Mouse (Mus musculus) MEL (cell line): Measurements from ENCODE around the gene AI854703. TPM values are rescaled to one million over a fixed set of nuclear protein-coding genes. Genes with fewer than 3 reads are reported as not detected.

Source experiments
- DNase-seq: peaks from one replicate; pipeline ENCODE4 v3.0.0; 2011; ENCODE audit warnings: low read depth, low spot score
- H3K27ac ChIP-seq: 2 replicates; pipeline ENCODE4 v1.5.1; 2012; ENCODE audit warnings: low read depth, mild to moderate bottlenecking, control low read depth, low read length, moderate library complexity; ENCODE audit not compliant: control insufficient read depth
- H3K27me3 ChIP-seq, 2 experiments: fragments of 150-350 bp in 1 of 2; sonication (generic) in 1 of 2; 2 replicates each; pipeline ENCODE4 v1.6.1; 2012; ENCODE audit warnings: low read length in 2 of 2, mild to moderate bottlenecking in 2 of 2, improper control_type of control experiment in 1 of 2, moderate library complexity in 1 of 2; ENCODE audit not compliant: insufficient read depth in 2 of 2, control insufficient read depth in 1 of 2
- H3K36me3 ChIP-seq, 2 experiments: 2 replicates each; pipeline ENCODE4 v1.6.1; 2012 to 2014; ENCODE audit warnings: low read length in 2 of 2, improper control_type of control experiment in 1 of 2, inconsistent platforms in 1 of 2, mild to moderate bottlenecking in 1 of 2; ENCODE audit not compliant: insufficient read depth in 2 of 2, control insufficient read depth in 1 of 2
- H3K4me1 ChIP-seq, 2 experiments: fragments of 150-350 bp in 1 of 2; sonication (generic) in 1 of 2; 2 replicates each; pipeline ENCODE4 v1.6.1; 2012; ENCODE audit warnings: low read length in 2 of 2, improper control_type of control experiment in 1 of 2, mild to moderate bottlenecking in 1 of 2; ENCODE audit not compliant: insufficient read depth in 2 of 2, control insufficient read depth in 1 of 2
- H3K4me3 ChIP-seq, 2 experiments: fragments of 150-350 bp in 1 of 2; sonication (generic) in 1 of 2; 2 replicates each; pipeline ENCODE4 v1.5.1; 2012; ENCODE audit warnings: low read depth in 2 of 2, low read length in 2 of 2, mild to moderate bottlenecking in 2 of 2, moderate library complexity in 2 of 2, control low read depth in 1 of 2, improper control_type of control experiment in 1 of 2; ENCODE audit not compliant: control insufficient read depth in 1 of 2, insufficient read depth in 1 of 2
- H3K79me2 ChIP-seq: 2 replicates; pipeline ENCODE4 v1.6.1; 2012; ENCODE audit warnings: mild to moderate bottlenecking, low read length, moderate library complexity; ENCODE audit not compliant: control insufficient read depth, poor library complexity, insufficient read depth
- H3K9ac ChIP-seq: 2 replicates; pipeline ENCODE4 v1.6.1; 2012; ENCODE audit warnings: low read depth, mild to moderate bottlenecking, control low read depth, low read length, moderate library complexity; ENCODE audit not compliant: control insufficient read depth, poor library complexity, severe bottlenecking
- H3K9me3 ChIP-seq: fragments of 150-350 bp; sonication (generic); replicated peaks from 2 replicates; pipeline ENCODE4 v1.6.1; 2012; ENCODE audit warnings: mild to moderate bottlenecking, low read length, improper control_type of control experiment, moderate library complexity; ENCODE audit not compliant: insufficient read depth
- BHLHE40 ChIP-seq: IDR thresholded peaks from 2 replicates; pipeline ENCODE4 v1.6.1; 2012; ENCODE audit warnings: low read depth, mild to moderate bottlenecking, inconsistent platforms, low read length, improper control_type of control experiment, borderline replicate concordance
- CHD1 ChIP-seq: IDR thresholded peaks from 2 replicates; pipeline ENCODE4 v1.6.1; 2012; ENCODE audit warnings: low read depth, mild to moderate bottlenecking, inconsistent platforms, low read length, improper control_type of control experiment
- CHD2 ChIP-seq: IDR thresholded peaks from 2 replicates; pipeline ENCODE4 v1.6.1; 2011; ENCODE audit warnings: low read length, improper control_type of control experiment
- CTCF ChIP-seq, 3 experiments: IDR thresholded peaks in 2 of 3; conservative IDR thresholded peaks in 1 of 3; 2 replicates each; pipeline ENCODE4 v1.5.1; 2011 to 2012; ENCODE audit warnings: low read length in 3 of 3, low read depth in 2 of 3, mild to moderate bottlenecking in 2 of 3, improper control_type of control experiment in 1 of 3, inconsistent platforms in 1 of 3, mixed read lengths in 1 of 3, moderate library complexity in 1 of 3; ENCODE audit not compliant: control insufficient read depth in 1 of 3, insufficient read depth in 1 of 3, poor library complexity in 1 of 3, severe bottlenecking in 1 of 3
- E2F4 ChIP-seq: IDR thresholded peaks from 2 replicates; pipeline ENCODE4 v1.6.1; 2011; ENCODE audit warnings: low read depth, low read length, improper control_type of control experiment, borderline replicate concordance
- EP300 ChIP-seq, 2 experiments: IDR thresholded peaks; 2 replicates each; pipeline ENCODE4 v1.6.1; 2011; ENCODE audit warnings: improper control_type of control experiment in 2 of 2, low read length in 2 of 2, low read depth in 1 of 2, mild to moderate bottlenecking in 1 of 2
- ETS1 ChIP-seq: IDR thresholded peaks from 2 replicates; pipeline ENCODE4 v1.6.1; 2012; ENCODE audit warnings: low read depth, mild to moderate bottlenecking, inconsistent platforms, low read length, improper control_type of control experiment, moderate library complexity
- GATA1 ChIP-seq: IDR thresholded peaks from 2 replicates; pipeline ENCODE4 v1.6.1; 2011; ENCODE audit warnings: low read depth, low read length, improper control_type of control experiment
- HCFC1 ChIP-seq: IDR thresholded peaks from 2 replicates; pipeline ENCODE4 v1.6.1; 2012; ENCODE audit warnings: low read depth, mild to moderate bottlenecking, inconsistent platforms, low read length, improper control_type of control experiment, moderate library complexity
- JUND ChIP-seq: IDR thresholded peaks from 2 replicates; pipeline ENCODE4 v1.6.1; 2011; ENCODE audit warnings: low read depth, mild to moderate bottlenecking, improper control_type of control experiment, low read length
- KAT2A ChIP-seq: conservative IDR thresholded peaks from 2 replicates; pipeline ENCODE4 v1.6.1; 2012; ENCODE audit warnings: low read depth, low read length, improper control_type of control experiment, inconsistent platforms
- MAX ChIP-seq: IDR thresholded peaks from 2 replicates; pipeline ENCODE4 v1.6.1; 2011; ENCODE audit warnings: low read length, improper control_type of control experiment
- MAZ ChIP-seq: IDR thresholded peaks from 2 replicates; pipeline ENCODE4 v1.6.1; 2012; ENCODE audit warnings: low read depth, mild to moderate bottlenecking, inconsistent platforms, low read length, improper control_type of control experiment
- MEF2A ChIP-seq: IDR thresholded peaks from 2 replicates; pipeline ENCODE4 v1.6.1; 2014; ENCODE audit warnings: low read depth, mild to moderate bottlenecking, inconsistent platforms, low read length, improper control_type of control experiment; ENCODE audit not compliant: poor library complexity, insufficient replicate concordance, severe bottlenecking; ENCODE audit errors: extremely low read depth
- MXI1 ChIP-seq: IDR thresholded peaks from 2 replicates; pipeline ENCODE4 v1.6.1; 2011; ENCODE audit warnings: mild to moderate bottlenecking, low read depth, low read length, improper control_type of control experiment
- MYB ChIP-seq: IDR thresholded peaks from 2 replicates; pipeline ENCODE4 v1.6.1; 2011; ENCODE audit warnings: mild to moderate bottlenecking, low read depth, low read length, improper control_type of control experiment
- MYC ChIP-seq: IDR thresholded peaks from 2 replicates; pipeline ENCODE4 v1.6.1; 2011; ENCODE audit warnings: low read depth, mild to moderate bottlenecking, low read length, improper control_type of control experiment, moderate library complexity
- POLR2A ChIP-seq, 2 experiments: IDR thresholded peaks; 2 replicates each; pipeline ENCODE4 v1.6.1; 2011 to 2012; ENCODE audit warnings: low read length in 2 of 2, mild to moderate bottlenecking in 2 of 2, control low read depth in 1 of 2, improper control_type of control experiment in 1 of 2, low read depth in 1 of 2, moderate library complexity in 1 of 2; ENCODE audit not compliant: control insufficient read depth in 1 of 2, insufficient read depth in 1 of 2, poor library complexity in 1 of 2
- POLR2AphosphoS2 ChIP-seq: IDR thresholded peaks from 2 replicates; pipeline ENCODE4 v1.6.1; 2011; ENCODE audit warnings: low read length, improper control_type of control experiment
- POLR2AphosphoS5 ChIP-seq: IDR thresholded peaks from 2 replicates; pipeline ENCODE4 v1.6.1; 2012; ENCODE audit warnings: low read depth, borderline replicate concordance, mild to moderate bottlenecking, inconsistent platforms, low read length, moderate library complexity, mixed read lengths
- SIN3A ChIP-seq: IDR thresholded peaks from 2 replicates; pipeline ENCODE4 v1.6.1; 2012; ENCODE audit warnings: low read length, improper control_type of control experiment, inconsistent platforms
- SMC3 ChIP-seq: IDR thresholded peaks from 2 replicates; pipeline ENCODE4 v1.6.1; 2011; ENCODE audit warnings: low read depth, low read length, improper control_type of control experiment
- TAL1 ChIP-seq: IDR thresholded peaks from 2 replicates; pipeline ENCODE4 v1.6.1; 2012; ENCODE audit warnings: mild to moderate bottlenecking, inconsistent platforms, low read length, moderate library complexity, mixed read lengths
- TBP ChIP-seq: IDR thresholded peaks from 2 replicates; pipeline ENCODE4 v1.8.0; 2011; ENCODE audit warnings: low read depth, low read length, improper control_type of control experiment
- TCF12 ChIP-seq: IDR thresholded peaks from 2 replicates; pipeline ENCODE4 v1.6.1; 2014; ENCODE audit warnings: low read depth, mild to moderate bottlenecking, inconsistent platforms, low read length, improper control_type of control experiment, moderate library complexity
- UBTF ChIP-seq: IDR thresholded peaks from 2 replicates; pipeline ENCODE4 v1.6.1; 2012; ENCODE audit warnings: low read depth, mild to moderate bottlenecking, inconsistent platforms, low read length, improper control_type of control experiment, moderate library complexity, borderline replicate concordance; ENCODE audit not compliant: insufficient read depth
- USF1 ChIP-seq: IDR thresholded peaks from 2 replicates; pipeline ENCODE4 v1.6.1; 2014; ENCODE audit warnings: low read depth, mild to moderate bottlenecking, inconsistent platforms, low read length, improper control_type of control experiment, moderate library complexity
- USF2 ChIP-seq, 2 experiments: IDR thresholded peaks; 2 replicates each; pipeline ENCODE4 v1.6.1; 2011 to 2012; ENCODE audit warnings: improper control_type of control experiment in 2 of 2, low read length in 2 of 2, borderline replicate concordance in 1 of 2, inconsistent platforms in 1 of 2, low read depth in 1 of 2, mild to moderate bottlenecking in 1 of 2; ENCODE audit not compliant: insufficient read depth in 1 of 2
- ZC3H11A ChIP-seq: IDR thresholded peaks from 2 replicates; pipeline ENCODE4 v1.6.1; 2012; ENCODE audit warnings: low read depth, mild to moderate bottlenecking, inconsistent platforms, low read length, improper control_type of control experiment
- ZNF384 ChIP-seq: IDR thresholded peaks from 2 replicates; pipeline ENCODE4 v1.6.1; 2012; ENCODE audit warnings: low read depth, mild to moderate bottlenecking, inconsistent platforms, low read length, improper control_type of control experiment
- polyA plus RNA-seq, 2 experiments: library from polyadenylated mRNA; stranded (reverse) in 1 of 2; unstranded in 1 of 2; fragments of >175 nt in 1 of 2; fragments of >200 nt in 1 of 2; gene quantifications; 2 replicates each; pipeline versions ENCODE4 v1.2.1 to v1.2.4; 2012; ENCODE audit warnings: low replicate concordance in 2 of 2, low read depth in 1 of 2; ENCODE audit not compliant: insufficient read length in 2 of 2, insufficient read depth in 1 of 2, missing spikeins in 1 of 2
- total RNA-seq: library from RNA; depleted of rRNA; stranded (reverse); fragments of 300-350 nt; gene quantifications from 2 replicates; pipeline ENCODE4 v1.2.3, GENCODE M21; 2012

The AI854703 gene
- total and polyA plus RNA-seq, 3 experiments, result not detected

DNA sequence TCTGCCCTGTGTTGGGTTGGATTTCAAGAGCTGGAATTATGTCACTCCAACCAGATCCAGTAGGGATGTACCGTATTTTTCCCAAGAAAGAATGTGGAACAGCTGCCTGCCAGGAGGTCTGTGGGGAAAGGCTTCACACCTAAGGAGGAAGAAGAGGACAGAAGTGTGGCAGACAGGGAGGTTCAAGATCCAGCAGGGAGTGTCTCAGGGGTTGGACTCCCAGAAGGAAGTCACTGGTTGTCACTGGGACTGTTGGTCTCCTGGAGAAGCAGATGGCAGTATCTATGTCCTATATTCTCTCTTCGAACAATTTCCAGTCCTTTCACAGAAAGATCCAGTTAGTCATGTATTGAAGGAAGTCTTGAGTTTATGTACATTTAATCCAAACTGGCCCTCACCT, 21.0 kb downstream of the AI854703 start:
- H3K27ac ChIP-seq, result no peak overlapping the region
- H3K4me3 ChIP-seq, result no peak overlapping the region
- H3K79me2 ChIP-seq, result no peaks in the 10 kb centered on the region
- H3K9me3 ChIP-seq, result no peaks in the 10 kb centered on the region
- TF ChIP-seq CTCF (IDR thresholded peaks at IDR 0.05 in 2 of 3, conservative IDR thresholded peaks at IDR 0.05 in 1 of 3; ENCODE audit: control insufficient read depth in 1 of 3, insufficient read depth in 1 of 3, low read depth in 2 of 3, low read length in 3 of 3, poor library complexity in 1 of 3, severe bottlenecking in 1 of 3) (no peak), USF1 (no peak), MYB (no peak), MYC (no peak), POLR2AphosphoS5 (no peak), EP300 (IDR thresholded peaks at IDR 0.05; ENCODE audit: low read depth in 1 of 2, low read length in 2 of 2) (no peak), USF2 (IDR thresholded peaks at IDR 0.05; ENCODE audit: borderline replicate concordance in 1 of 2, insufficient read depth in 1 of 2, low read depth in 1 of 2, low read length in 2 of 2) (no peak), HCFC1 (no peak), CHD1 (no peak), POLR2AphosphoS2 (no peak), UBTF (no peak), POLR2A (IDR thresholded peaks at IDR 0.05; ENCODE audit: control insufficient read depth in 1 of 2, insufficient read depth in 1 of 2, low read depth in 1 of 2, low read length in 2 of 2, poor library complexity in 1 of 2) (no peak), TAL1 (no peak), E2F4 (no peak), JUND (no peak), ZC3H11A (no peak), GATA1 (no peak), MXI1 (no peak), SMC3 (no peak), TBP (no peak)
- no peaks in the 10 kb centered on the region for H3K4me1 ChIP-seq
- DNase-seq, result no peak
- H3K9ac ChIP-seq, result no peak overlapping the region
- H3K27me3 ChIP-seq, result no peaks in the 10 kb centered on the region
- H3K36me3 ChIP-seq, result no peaks in the 10 kb centered on the region

DNA sequence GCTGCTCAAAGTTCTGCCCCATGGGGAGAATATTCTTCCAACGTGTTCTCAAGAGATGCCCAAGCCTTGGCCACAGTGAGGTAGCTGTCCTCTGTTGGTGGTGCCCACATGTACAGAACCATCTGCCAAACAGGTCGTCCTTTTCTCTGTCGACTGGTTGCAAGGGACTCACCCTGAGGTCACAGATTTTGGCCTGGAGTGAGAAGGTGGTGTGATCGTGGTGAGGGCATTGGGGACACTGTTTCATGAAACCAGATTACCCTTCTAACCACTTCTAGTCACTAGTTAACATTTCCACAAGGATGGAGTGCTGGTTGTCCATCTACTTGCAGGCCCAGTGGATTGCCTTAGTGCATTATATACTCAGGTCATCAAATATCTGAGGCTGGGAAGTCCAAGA, 22.2 kb downstream of the AI854703 start:
- H3K9ac ChIP-seq, result no peak overlapping the region
- no peak overlapping the region for H3K27ac ChIP-seq
- TF ChIP-seq MYB, result no peak
- TF ChIP-seq HCFC1, result no peak
- TF ChIP-seq TCF12, result no peak
- no peak for TF ChIP-seq ZC3H11A
- TF ChIP-seq ETS1, result no peak
- no peak for TF ChIP-seq KAT2A
- no peak for TF ChIP-seq E2F4
- TF ChIP-seq USF2 (IDR thresholded peaks at IDR 0.05; ENCODE audit: borderline replicate concordance in 1 of 2, insufficient read depth in 1 of 2, low read depth in 1 of 2, low read length in 2 of 2), result no peak
- no peak for TF ChIP-seq MEF2A
- no peak for TF ChIP-seq CHD2
- TF ChIP-seq MYC, result no peak
- no peak for TF ChIP-seq USF1
- TF ChIP-seq BHLHE40, result no peak
- TF ChIP-seq UBTF, result no peak
- no peak for TF ChIP-seq SIN3A
- TF ChIP-seq MAX, result no peak
- TF ChIP-seq TBP, result no peak
- no peak for TF ChIP-seq MAZ
- TF ChIP-seq ZNF384, result no peak
- TF ChIP-seq CHD1, result no peak
- no peak for DNase-seq
- H3K4me3 ChIP-seq, result no peak overlapping the region
- no peaks in the 10 kb centered on the region for H3K4me1 ChIP-seq
- H3K79me2 ChIP-seq, result no peaks in the 10 kb centered on the region
- H3K27me3 ChIP-seq, result no peaks in the 10 kb centered on the region; a peak in 1 of 4 replicates
- no peaks in the 10 kb centered on the region for H3K9me3 ChIP-seq
- no peaks in the 10 kb centered on the region for H3K36me3 ChIP-seq
